In the genomic region with DNA sequence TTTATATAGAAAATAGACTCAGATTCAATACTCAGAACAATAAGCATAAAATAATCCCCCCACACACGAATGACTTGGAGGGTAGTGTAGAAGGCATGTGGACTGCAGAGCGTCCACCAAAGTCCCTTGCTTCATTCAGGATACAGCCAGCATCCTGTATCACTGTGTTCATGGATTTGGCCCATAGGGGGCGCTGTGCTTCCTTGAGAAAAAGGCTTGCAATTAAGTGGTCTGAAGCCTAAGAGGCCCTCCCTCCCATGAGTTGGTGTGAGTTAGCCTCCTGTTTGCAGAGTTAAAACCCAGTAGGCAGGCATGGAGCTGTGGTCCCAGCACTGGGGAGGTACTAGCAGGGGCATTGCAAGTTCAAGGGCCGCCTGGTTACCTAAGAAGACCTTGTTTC, we compare ENCODE assay signal across 8 mouse cellular contexts. TPM values are rescaled to one million over a fixed set of nuclear protein-coding genes. Genes with fewer than 3 reads are reported as not detected.
DNase-seq lines count a peak whose midpoint lies in the region; ATAC-seq and TF ChIP-seq lines count a peak whose summit lies in the region.

No protein-coding gene starts in this region.

- no peak overlapping the region for H3K27ac ChIP-seq in heart, embryonic 11.5 days (ENCODE audit: low read depth, low read length)
- no peak overlapping the region for H3K27ac ChIP-seq in hindbrain, postnatal 0 days

- H3K9ac ChIP-seq in heart, embryonic 11.5 days (ENCODE audit: low read depth, low read length), result no peak overlapping the region
- H3K9ac ChIP-seq in hindbrain, postnatal 0 days (replicated peaks; ENCODE audit: low read length), result no peak overlapping the region

- WGBS in heart, embryonic 11.5 days (ENCODE audit: insufficient replicate concordance), result 24% methylated on average over 4 of the region's 4 CpGs
- WGBS in hindbrain, postnatal 0 days, result 33% methylated on average over 4 of the region's 4 CpGs

- H3K27me3 ChIP-seq in heart, embryonic 11.5 days (ENCODE audit: control insufficient read depth, insufficient read depth, low read length), result no peaks in the 10 kb centered on the region
- H3K27me3 ChIP-seq in hindbrain, postnatal 0 days (ENCODE audit: insufficient read depth, low read length), result no peaks in the 10 kb centered on the region

- TF ChIP-seq CTCF in hindbrain, postnatal 0 days (IDR thresholded peaks at IDR 0.05; ENCODE audit: low read depth), result peak; percentile 92

- H3K4me1 ChIP-seq in heart, embryonic 11.5 days (ENCODE audit: control insufficient read depth, insufficient read depth, low read length), result peaks cover 15% of the 10 kb centered on the region
- H3K4me1 ChIP-seq in hindbrain, postnatal 0 days (ENCODE audit: insufficient read depth, low read length), result no peaks in the 10 kb centered on the region

- H3K4me3 ChIP-seq in heart, embryonic 11.5 days (ENCODE audit: low read depth, low read length), result no peak overlapping the region
- no peak overlapping the region for H3K4me3 ChIP-seq in hindbrain, postnatal 0 days (ENCODE audit: low read length)

- no peak overlapping the region for H3K4me2 ChIP-seq in heart, embryonic 11.5 days
- H3K4me2 ChIP-seq in hindbrain, postnatal 0 days (ENCODE audit: low read depth, low read length), result no peak overlapping the region

- ATAC-seq in heart, embryonic 11.5 days (replicated peaks; ENCODE audit: insufficient number of reproducible peaks, low FRiP score, low TSS enrichment), result no peak
- ATAC-seq in frontal cortex, adult (ENCODE audit: low TSS enrichment), result peak; percentile 62
- ATAC-seq in hindbrain, postnatal 0 days, result 0 out of 2 replicates have a peak, but pooled peaks have one; percentile 36
- peak; percentile 72 for ATAC-seq in monocyte, adult 5-6 weeks (replicated peaks; ENCODE audit: insufficient number of reproducible peaks, low FRiP score, low TSS enrichment, poor library complexity, severe bottlenecking)

- peaks cover 4% of the 10 kb centered on the region for H3K36me3 ChIP-seq in heart, embryonic 11.5 days (ENCODE audit: control insufficient read depth, insufficient read depth, low read length)
- 0 out of 2 replicates have a peak, but pooled peaks cover 3% of the 10 kb centered on the region for H3K36me3 ChIP-seq in hindbrain, postnatal 0 days (ENCODE audit: insufficient read depth, low read length)

- DNase-seq in heart, adult 11 months, result peak; percentile 98
- peak; percentile 43 for DNase-seq in c-Kit-positive CD71-positive TER-119-negative erythroid progenitor cells, embryonic 14.5 days (ENCODE audit: low read depth)
- DNase-seq in hindbrain, postnatal 0 days (ENCODE audit: low spot score), result peak; percentile 93
- peak; percentile 51 to 93 for DNase-seq in left cerebral cortex, adult 9 months (ENCODE audit: low spot score in 2 of 2)
- peak; percentile 70 for DNase-seq in telencephalon, adult 2 months (ENCODE audit: low read depth, low spot score)

- H3K9me3 ChIP-seq in heart, embryonic 11.5 days (replicated peaks; ENCODE audit: control insufficient read depth, low read length), result no peaks in the 10 kb centered on the region
- H3K9me3 ChIP-seq in hindbrain, postnatal 0 days (ENCODE audit: low read length), result no peaks in the 10 kb centered on the region

RNA-seq across cellular contexts. Expression of a gene that starts 47.1 kb away (rescaled TPM):
- polyA plus RNA-seq in heart, embryonic 11.5 days (2014; fragmentation: Nextera tagmentation; extraction: Ambion mirVana), result 111 and 114 TPM in 2 replicates
- total RNA-seq in hindbrain, postnatal 0 days (2014; rRNA removed), result 111 and 114 TPM in 2 replicates
- 71.4 and 81.6 TPM in 2 replicates for polyA plus RNA-seq in hindbrain, postnatal 0 days (2015; fragmentation: Nextera tagmentation; extraction: Ambion mirVana)
- 20.9 to 75.7 TPM (median 27.3 TPM) in 3 replicates for total RNA-seq in monocyte, adult 5-6 weeks (2017)

Comparison
In these comparisons a context has a peak if more than half of its experiments do, and no peak if none do; other contexts are left out.
1. DNase-seq: peak in every context shown above with its lines; median percentile 98 in heart, adult 11 months; 93 in hindbrain, postnatal 0 days; 72 in left cerebral cortex, adult 9 months; 70 in telencephalon, adult 2 months; 43 in c-Kit-positive CD71-positive TER-119-negative erythroid progenitor cells, embryonic 14.5 days.